Mouse (Mus musculus) stomach, postnatal 0 days (tissue): Measurements from ENCODE around the gene Mon1a. TPM values are rescaled to one million over a fixed set of nuclear protein-coding genes. Genes with fewer than 3 reads are reported as not detected.

ENCODE experiments used
- ATAC-seq: fragments of 200-750 bp; cut with Nextera tagmentation; 2 replicates; pipeline ENCODE4 v1.8.0; 2017; ENCODE audit not compliant: low FRiP score, low TSS enrichment
- DNase-seq: peaks from one replicate; pipeline ENCODE4 v3.0.0-alpha.2; 2016; ENCODE audit warnings: low spot score
- H3K27ac ChIP-seq: fragments of 300-500 bp; sonication (generic); replicated peaks from 2 replicates; pipeline ENCODE4 v1.5.1; 2014; ENCODE audit warnings: mild to moderate bottlenecking, control low read depth
- H3K27me3 ChIP-seq: fragments of 300-500 bp; sonication (generic); 2 replicates; pipeline ENCODE4 v1.6.1; 2014; ENCODE audit warnings: low read length; ENCODE audit not compliant: control insufficient read depth, insufficient read depth
- H3K36me3 ChIP-seq: fragments of 300-500 bp; sonication (generic); 2 replicates; pipeline ENCODE4 v1.6.1; 2014; ENCODE audit warnings: low read length, mixed read lengths; ENCODE audit not compliant: control insufficient read depth, insufficient read depth
- H3K4me1 ChIP-seq: fragments of 300-500 bp; sonication (generic); replicated peaks from 2 replicates; pipeline ENCODE4 v1.6.1; 2014; ENCODE audit warnings: antibody characterized with exemption; ENCODE audit not compliant: control insufficient read depth, insufficient read depth
- H3K4me2 ChIP-seq: fragments of 300-500 bp; sonication (generic); replicated peaks from 2 replicates; pipeline ENCODE4 v1.6.1; 2014; ENCODE audit warnings: low read depth, mild to moderate bottlenecking, control low read depth, moderate library complexity
- H3K4me3 ChIP-seq: fragments of 300-500 bp; sonication (generic); 2 replicates; pipeline ENCODE4 v1.5.1; 2014; ENCODE audit warnings: low read depth, low read length, control low read depth
- H3K9ac ChIP-seq: fragments of 300-500 bp; sonication (generic); 2 replicates; pipeline ENCODE4 v1.6.1; 2014; ENCODE audit warnings: mild to moderate bottlenecking, low read length, control low read depth, mixed read lengths
- H3K9me3 ChIP-seq: fragments of 300-500 bp; sonication (generic); 2 replicates; pipeline ENCODE4 v1.6.1; 2016; ENCODE audit warnings: low read length; ENCODE audit not compliant: control insufficient read depth
- CTCF ChIP-seq: IDR thresholded peaks from 2 replicates; pipeline ENCODE4 v1.5.1; 2016; ENCODE audit warnings: antibody characterized with exemption, low read depth, mild to moderate bottlenecking, moderate library complexity
- EP300 ChIP-seq: optimal IDR thresholded peaks from 2 replicates; pipeline ENCODE3; 2016; ENCODE audit warnings: antibody characterized with exemption
- WGBS: fragments of 180-500 bp; shearing (Covaris S2); extraction: QIAGEN DNeasy Blood & Tissue Kit; methylation state at CpG from one replicate; pipeline ENCODE4 v1.1.7; 2014; 5-methylcytosine and 5-hydroxymethylcytosine counted together
- polyA plus RNA-seq: library from polyadenylated mRNA; unstranded; fragments of >200 nt; fragmentation: Nextera tagmentation; extraction: Ambion mirVana; gene quantifications from 2 replicates; pipeline ENCODE4 v1.2.1, GENCODE M21; 2015

The Mon1a gene
- polyA plus RNA-seq, 1 experiment from 2014 or later: 22.9 TPM

- DNase-seq (no peak), ATAC-seq (no peak)
- Histone ChIP-seq H3K9me3 (no peaks in the 10 kb centered on the region), H3K4me1 (no peaks in the 10 kb centered on the region), H3K27ac (no peak overlapping the region), H3K36me3 (peaks cover 3% of the 10 kb centered on the region; the same call in 1 of the 2 replicates), H3K27me3 (no peaks in the 10 kb centered on the region), H3K4me2 (no peak overlapping the region), H3K9ac (no peak overlapping the region), H3K4me3 (no peak overlapping the region)
- 66% methylated on average over 2 of the region's 3 CpGs for WGBS
- TF ChIP-seq EP300 (no peak), CTCF (no peak)
These were observed 37.3 kb downstream of the Mon1a start for GRCm38 (mm10) chr9:107925251-107925650.

DNA sequence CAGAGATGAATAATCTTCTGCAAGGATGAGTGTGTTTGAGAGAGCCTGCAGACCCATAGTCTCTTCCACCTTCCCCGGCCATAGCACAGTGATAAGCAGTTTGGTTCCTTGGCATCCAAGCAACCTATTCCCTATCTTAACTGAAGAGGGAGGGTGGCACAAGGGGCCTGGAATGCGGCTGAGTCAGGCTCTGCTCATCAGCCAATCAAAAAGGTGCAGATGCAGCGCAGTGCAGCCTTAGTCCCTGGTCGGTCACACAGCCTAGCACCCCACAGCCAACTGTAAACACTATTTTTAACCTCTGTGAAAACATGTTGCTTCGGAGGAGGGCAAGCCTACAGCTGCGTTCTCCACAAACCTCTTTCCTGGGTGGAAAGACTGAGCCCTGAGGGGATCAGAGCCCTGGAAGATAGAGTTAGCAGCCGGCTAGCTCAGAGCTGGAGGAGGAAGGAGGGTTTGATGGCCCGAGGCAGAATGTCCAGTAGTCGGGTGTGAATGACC is 39.0 kb downstream of the Mon1a start:
- no peaks in the 10 kb centered on the region for H3K27me3 ChIP-seq
- no peak overlapping the region for H3K9ac ChIP-seq
- TF ChIP-seq CTCF: no peak
- no peak for TF ChIP-seq EP300
- no peak overlapping the region for H3K4me2 ChIP-seq
- H3K4me1 ChIP-seq: no peaks in the 10 kb centered on the region
- DNase-seq (no peak), ATAC-seq (no peak)
- WGBS: 38% methylated on average over 9 of the region's 9 CpGs
- no peak overlapping the region for H3K4me3 ChIP-seq
- H3K27ac ChIP-seq: no peak overlapping the region
- no peaks in the 10 kb centered on the region for H3K9me3 ChIP-seq
- H3K36me3 ChIP-seq: no peaks in the 10 kb centered on the region

GRCm38 (mm10) chr9:107927749-107928148 is 39.8 kb downstream of the Mon1a start:
- Histone ChIP-seq H3K9me3 (no peaks in the 10 kb centered on the region), H3K4me3 (no peak overlapping the region), H3K4me2 (no peak overlapping the region), H3K4me1 (no peaks in the 10 kb centered on the region), H3K36me3 (no peaks in the 10 kb centered on the region), H3K27me3 (no peaks in the 10 kb centered on the region), H3K9ac (no peak overlapping the region), H3K27ac (no peak overlapping the region)
- ATAC-seq (no peak), DNase-seq (no peak)
- 56% methylated on average over 5 of the region's 5 CpGs for WGBS
- TF ChIP-seq EP300 (no peak), CTCF (no peak)

GRCm38 (mm10) chr9:107928169-107928568 is 40.2 kb downstream of the Mon1a start, which contains the start of gene Actl11:
Gene Actl11, plus strand, starts transcription at chr9:107928469.
- H3K27me3 ChIP-seq: no peaks in the 10 kb centered on the region
- H3K36me3 ChIP-seq: no peaks in the 10 kb centered on the region
- H3K4me3 ChIP-seq: no peak within 1 kb of the TSS
- no peak within 1 kb of the TSS for H3K4me2 ChIP-seq
- WGBS: 63% methylated on average over 3 of the region's 3 CpGs
- ATAC-seq: no peak
- H3K27ac ChIP-seq: no peak within 1 kb of the TSS
- TF ChIP-seq CTCF (no peak), EP300 (no peak)
- no peaks in the 10 kb centered on the region for H3K9me3 ChIP-seq
- no peak within 1 kb of the TSS for H3K9ac ChIP-seq
- H3K4me1 ChIP-seq: no peaks in the 10 kb centered on the region
- DNase-seq: no peak

DNA sequence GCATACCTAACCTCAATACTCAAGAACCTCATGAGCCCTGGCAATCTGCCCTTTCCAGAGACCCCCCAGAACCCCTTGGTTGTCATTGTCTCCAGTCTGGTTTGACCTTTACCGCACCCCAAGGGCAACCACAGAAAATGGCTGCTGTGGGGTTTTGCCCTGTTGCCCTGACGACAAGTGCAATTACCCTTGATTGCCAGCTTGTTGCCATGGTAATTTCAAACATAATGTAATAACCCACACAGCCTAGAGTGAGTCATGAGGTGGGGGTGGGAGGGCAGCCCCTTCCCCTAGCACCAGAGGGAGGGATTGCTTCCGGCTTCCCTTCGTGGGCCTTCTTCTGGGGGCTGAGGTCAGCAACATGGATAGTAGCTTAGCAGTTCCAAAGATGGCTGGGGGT is 44.3 kb downstream of the Mon1a start:
- no peaks in the 10 kb centered on the region for H3K36me3 ChIP-seq
- no peak for ATAC-seq
- TF ChIP-seq CTCF (no peak), EP300 (no peak)
- H3K9ac ChIP-seq: no peak overlapping the region
- H3K9me3 ChIP-seq: no peaks in the 10 kb centered on the region
- H3K27me3 ChIP-seq: no peaks in the 10 kb centered on the region
- H3K27ac ChIP-seq: no peak overlapping the region
- no peak for DNase-seq
- 68% methylated on average over 4 of the region's 4 CpGs for WGBS
- H3K4me2 ChIP-seq: no peak overlapping the region
- H3K4me3 ChIP-seq: no peak overlapping the region
- H3K4me1 ChIP-seq: peaks cover 4% of the 10 kb centered on the region; the same call in 1 of the 2 replicates

DNA sequence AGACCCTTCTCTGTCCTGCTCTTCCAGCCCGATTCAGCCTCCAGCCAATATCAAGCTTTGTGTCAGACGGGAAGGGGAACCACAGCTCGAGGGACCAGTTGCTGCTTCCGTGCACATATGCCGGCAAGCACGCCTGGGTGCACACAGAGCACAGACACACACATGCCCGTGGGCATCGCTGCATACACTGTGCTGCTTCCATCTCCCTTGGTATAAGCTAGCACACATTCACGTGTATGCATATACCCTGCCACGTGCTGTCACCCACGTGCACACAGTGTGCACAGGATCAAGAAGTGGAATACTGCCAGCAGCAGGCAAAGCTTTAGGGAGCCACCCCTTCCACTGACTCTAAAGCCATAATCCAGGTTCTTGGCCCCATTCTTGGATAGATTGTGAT is 46.2 kb downstream of the Mon1a start:
- DNase-seq (no peak), ATAC-seq (peak; percentile 30; the same call in 1 of the 2 replicates)
- WGBS: 79% methylated on average over 11 of the region's 11 CpGs
- Histone ChIP-seq H3K4me1 (peaks cover 4% of the 10 kb centered on the region; the same call in 1 of the 2 replicates), H3K27ac (no peak overlapping the region), H3K9me3 (no peaks in the 10 kb centered on the region), H3K36me3 (no peaks in the 10 kb centered on the region), H3K27me3 (no peaks in the 10 kb centered on the region), H3K9ac (no peak overlapping the region), H3K4me2 (no peak overlapping the region), H3K4me3 (no peak overlapping the region)
- TF ChIP-seq CTCF (no peak), EP300 (no peak)
